Mouse (Mus musculus): Measurements from ENCODE around the gene Ahdc1.

The Ahdc1 gene

GRCm38 (mm10) chr4:133039116-133039819 is 28.2 kb downstream of the Ahdc1 start:
- DNase-seq (ENCODE audit: low spot score in 2 of 2), result no peak

DNA sequence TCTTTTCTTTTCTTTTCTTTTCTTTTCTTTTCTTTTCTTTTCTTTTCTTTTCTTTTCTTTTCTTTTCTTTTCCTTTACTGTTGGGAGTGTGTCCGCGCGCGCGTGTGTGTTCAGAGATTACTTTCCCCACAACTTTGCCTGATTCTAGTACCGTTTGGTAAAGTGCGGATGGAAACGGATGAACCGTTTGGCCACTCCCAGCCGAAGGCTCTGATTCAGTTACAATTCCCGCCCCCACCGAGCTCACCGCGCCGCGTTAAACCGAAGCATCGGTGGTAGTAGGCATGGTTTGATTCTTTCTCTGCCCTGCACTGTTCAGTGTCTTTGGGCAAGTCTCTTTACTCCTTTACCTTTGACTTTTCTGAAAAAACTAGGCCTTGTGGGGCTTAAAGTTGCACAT is 28.8 kb downstream of the Ahdc1 start:
- no peak for DNase-seq (ENCODE audit: low spot score in 2 of 2)

DNA sequence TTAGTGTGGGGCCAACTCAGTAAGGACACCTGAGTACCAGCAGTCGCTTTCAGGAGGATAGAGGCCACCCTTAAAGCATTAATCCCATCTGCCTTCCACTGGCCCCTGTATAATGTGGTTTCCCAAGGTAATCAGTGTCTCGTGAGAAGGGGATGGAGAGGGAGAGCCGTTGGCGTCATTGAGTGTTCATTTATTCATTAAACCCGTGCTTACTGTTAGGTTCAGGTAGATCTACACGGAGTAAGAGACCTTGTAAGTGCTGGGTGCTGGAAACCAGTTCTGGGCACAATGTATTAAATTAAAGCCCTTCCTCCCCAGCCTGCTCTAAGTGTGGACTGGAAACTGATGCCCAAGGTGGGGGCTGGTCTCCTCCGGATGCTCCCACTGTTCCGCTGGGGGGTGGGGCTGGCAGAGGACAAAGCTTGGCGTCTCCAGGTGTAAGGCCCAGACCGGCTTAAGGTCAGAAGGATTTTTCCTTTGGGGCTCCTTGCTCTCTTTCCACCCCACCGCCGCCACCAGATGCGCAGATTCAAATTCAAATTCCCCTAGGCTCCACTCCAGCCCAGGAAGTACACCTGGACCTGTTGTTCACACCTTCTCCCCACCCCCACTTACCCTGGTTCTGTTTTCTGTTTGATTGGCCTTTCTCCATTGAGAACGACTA is 29.3 kb downstream of the Ahdc1 start:
- DNase-seq (ENCODE audit: low spot score in 2 of 2), result no peak

DNA sequence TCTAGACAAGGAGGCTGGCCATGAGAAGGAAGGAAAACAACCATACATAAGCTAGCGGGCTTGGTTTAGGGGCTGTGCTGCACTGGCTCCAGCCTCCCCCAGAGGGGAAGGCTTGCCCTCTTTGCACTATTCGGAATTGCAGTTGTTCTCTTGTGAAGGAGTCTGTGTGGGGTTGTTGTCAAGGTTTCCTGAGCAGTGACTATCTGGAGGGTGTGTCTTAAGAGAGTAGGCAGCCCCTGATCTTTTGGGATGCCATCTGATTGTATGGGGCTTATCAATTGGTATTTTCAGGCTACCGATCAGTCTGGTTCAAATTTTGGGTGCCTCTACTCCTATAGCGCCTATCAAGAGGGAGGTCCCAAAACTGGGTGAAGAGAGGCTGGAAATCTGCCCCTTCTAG is 31.2 kb downstream of the Ahdc1 start:
- no peak for DNase-seq (ENCODE audit: low spot score in 2 of 2)

DNA sequence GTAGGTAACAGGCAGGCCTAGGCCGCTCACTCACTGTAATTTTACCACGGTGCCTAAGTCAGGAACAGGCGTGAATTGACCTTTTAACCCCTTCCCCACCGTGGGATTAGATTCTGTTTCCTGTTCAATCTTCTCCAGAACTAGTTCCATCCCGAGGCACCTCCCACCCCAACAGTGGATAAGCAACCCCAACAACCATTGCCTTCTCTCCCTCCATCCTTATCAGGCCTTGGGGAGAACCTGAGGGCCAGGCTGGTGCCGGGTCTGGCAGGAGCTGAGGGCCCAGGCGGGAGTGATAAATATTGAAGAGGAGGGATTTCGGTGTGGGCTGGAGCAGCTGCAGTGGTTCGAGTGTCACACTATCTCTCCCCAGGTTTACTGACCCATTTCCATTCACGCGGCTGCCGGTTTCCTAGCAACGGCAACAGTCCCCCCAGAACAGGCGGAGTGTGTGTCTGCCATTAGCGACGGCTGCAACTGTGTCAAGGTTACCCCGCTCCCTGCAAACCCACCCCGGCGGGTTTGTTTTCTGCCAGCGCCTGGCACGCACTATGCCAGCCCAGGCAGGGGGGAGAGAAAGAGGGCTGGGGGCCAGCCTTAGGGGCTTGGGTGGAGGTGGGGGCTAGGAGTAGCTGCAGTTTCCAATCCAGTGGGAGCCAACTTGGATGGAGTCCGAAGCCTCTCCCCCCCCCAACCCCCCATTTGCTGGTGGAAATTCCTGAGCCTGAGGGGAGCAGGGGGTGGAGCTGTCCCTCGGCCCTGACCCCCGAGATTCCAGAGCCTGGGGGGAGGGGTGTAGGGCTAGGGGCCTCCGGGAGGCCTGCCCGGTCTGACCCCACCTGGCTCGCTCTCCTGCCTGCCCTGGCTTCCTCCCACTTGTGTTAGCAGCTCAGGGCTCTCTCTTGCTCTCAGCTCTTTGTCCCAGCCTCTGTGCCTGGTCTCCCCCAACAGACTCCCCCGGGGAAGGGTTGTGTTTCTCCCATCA is 31.9 kb downstream of the Ahdc1 start:
- DNase-seq (ENCODE audit: low spot score in 2 of 2), result peak; percentile 81 to 88

GRCm38 (mm10) chr4:133043798-133044646 is 33.0 kb downstream of the Ahdc1 start:
- no peak for DNase-seq (ENCODE audit: low spot score in 2 of 2)

- DNase-seq (ENCODE audit: low spot score in 2 of 2), result no peak
These were observed 33.6 kb downstream of the Ahdc1 start for GRCm38 (mm10) chr4:133044647-133045094.

DNA sequence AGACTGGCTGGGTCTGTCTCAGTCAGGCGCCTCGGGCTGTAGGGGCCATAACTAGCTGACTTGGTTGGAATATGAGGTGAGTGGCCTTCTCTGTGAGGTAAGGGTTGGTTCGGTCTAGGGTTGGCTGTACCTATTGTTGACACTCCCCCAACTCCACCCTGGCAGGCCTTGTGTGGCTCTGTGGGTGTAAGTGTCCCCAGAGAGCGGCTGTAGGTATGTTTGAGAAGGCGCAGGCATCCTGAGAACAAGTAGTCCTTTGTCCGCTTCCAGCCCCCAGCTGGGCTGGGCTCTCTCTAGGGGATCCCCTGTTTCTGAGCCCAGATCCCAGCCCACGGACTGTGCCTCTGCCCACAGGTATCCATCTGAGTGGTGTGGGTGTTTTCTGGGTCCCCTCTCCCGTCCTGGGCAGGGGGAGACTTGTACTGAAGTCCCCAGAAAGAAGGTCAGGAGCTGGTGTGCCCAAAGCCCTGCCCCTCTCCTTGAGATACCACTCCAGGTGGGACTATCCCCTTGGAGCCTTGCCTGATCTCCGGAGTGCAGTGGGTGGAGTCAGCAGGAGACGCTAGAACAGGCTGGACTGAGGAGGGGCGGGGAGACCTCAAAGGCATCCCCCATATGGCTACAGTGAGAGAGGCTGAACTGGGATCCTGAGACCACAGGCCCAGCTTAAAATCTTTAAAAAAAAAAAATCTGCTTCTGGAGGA is 34.9 kb downstream of the Ahdc1 start:
- DNase-seq (ENCODE audit: low spot score in 2 of 2), result no peak

DNA sequence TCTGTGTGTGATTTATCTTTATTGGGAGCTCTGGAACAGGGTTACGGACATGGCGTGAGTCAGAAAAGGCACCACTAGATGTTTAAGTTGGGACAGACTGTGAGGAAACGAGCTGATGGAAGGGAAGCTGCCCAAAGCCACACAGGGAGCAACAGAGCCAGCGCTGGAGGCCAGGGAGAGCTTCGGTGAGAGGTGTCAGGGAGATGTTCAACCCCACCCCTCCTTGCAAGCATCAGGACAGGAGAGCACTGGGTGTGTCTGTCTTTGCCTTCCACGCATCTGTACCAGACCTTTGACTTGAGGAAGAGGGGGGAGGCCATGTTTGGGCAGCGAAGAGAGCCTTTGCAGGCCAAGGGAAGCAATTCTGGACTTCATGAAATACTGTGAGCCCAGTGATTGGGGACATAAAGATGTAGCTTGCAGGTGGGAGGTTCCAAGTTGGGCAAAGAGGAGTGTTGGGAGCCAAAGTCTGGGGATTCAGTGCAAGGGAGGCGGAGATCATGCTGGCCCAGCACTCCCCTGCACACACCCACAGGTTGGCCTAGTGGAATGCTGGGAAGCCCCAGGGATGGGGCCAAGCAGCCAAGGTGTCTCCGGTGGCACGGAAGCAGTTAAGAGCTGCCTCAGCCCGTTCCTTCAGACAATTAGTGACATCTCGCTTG is 35.8 kb downstream of the Ahdc1 start:
- DNase-seq (ENCODE audit: low spot score in 2 of 2), result no peak

DNA sequence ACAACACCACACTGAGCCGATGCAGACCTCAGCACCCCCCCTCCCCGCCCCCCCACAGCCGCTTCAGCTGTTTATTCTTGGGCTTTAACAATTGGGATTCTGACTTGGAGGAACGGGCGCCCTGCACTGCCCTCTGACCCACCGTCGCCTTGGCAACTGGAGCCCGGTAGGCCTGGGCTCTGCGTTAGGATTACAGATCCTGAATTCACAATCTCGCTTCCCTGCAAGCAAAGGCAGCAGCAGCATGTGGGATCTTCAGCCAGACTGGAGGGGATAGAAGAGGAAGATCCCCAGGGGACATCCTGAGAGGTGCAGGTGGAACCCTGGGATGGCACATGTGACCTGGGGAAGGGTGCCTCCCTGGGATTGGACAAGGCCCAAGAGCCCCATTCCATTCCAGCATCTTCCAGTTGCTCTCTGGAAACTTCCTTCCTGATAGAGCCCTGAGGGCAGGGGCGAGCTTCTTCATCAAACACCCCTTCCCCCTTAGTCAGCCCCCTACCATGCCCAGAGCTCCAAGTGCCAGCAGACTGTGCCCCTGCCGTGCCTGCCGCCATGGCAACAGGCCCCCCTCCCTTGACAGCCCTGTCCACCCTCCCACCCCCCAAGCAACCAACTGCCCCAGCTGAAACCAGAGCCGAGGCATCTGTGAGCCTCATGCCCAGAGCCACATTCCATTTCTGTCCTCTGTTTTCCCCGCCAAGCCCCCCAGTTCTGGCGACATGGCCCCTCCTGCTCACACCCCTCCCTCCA is 36.5 kb downstream of the Ahdc1 start:
- DNase-seq (ENCODE audit: low spot score in 2 of 2), result no peak

GRCm38 (mm10) chr4:133049071-133049920 is 38.2 kb downstream of the Ahdc1 start:
- DNase-seq (ENCODE audit: low spot score in 2 of 2), result peak; percentile 67 to 70

- DNase-seq (ENCODE audit: low spot score in 2 of 2), result no peak
These were observed 39.3 kb downstream of the Ahdc1 start for GRCm38 (mm10) chr4:133050196-133050836.

- no peak for DNase-seq (ENCODE audit: low spot score in 2 of 2)
These were observed 39.9 kb downstream of the Ahdc1 start for GRCm38 (mm10) chr4:133050837-133051549.

- no peak for DNase-seq (ENCODE audit: low spot score in 2 of 2)
These were observed 40.4 kb downstream of the Ahdc1 start for GRCm38 (mm10) chr4:133051550-133051865.

- DNase-seq (ENCODE audit: low spot score in 2 of 2), result no peak
These were observed 41.1 kb downstream of the Ahdc1 start for GRCm38 (mm10) chr4:133052029-133052745.

DNA sequence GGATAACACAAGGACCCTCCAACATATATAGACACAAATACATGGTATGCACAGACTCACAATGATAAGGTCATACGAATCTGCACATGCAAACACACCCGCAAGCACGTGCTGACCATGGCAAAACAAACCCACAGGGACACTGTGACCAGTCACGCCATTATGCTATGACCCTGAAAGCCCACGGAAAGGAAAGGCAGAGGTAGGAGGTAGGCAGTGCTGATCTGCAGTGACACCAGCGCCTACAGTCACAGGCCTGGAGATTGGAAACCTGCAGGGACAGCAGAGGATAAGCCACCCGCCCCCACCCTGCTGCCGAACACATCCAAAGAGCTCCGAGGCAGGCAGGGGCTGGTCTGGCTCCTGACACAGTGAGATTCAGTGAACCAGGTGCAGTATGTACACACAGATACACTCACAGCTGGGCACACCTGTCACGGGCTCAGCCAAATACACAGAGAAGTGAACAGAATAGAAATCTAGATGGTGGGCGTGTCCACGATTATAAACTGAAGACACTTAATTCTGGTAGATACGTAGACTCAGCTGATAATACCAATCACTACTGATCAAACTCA is 42.0 kb downstream of the Ahdc1 start:
- no peak for DNase-seq (ENCODE audit: low spot score in 2 of 2)
